28 mouse cellular contexts compared by ENCODE assay signal in the genomic region with DNA sequence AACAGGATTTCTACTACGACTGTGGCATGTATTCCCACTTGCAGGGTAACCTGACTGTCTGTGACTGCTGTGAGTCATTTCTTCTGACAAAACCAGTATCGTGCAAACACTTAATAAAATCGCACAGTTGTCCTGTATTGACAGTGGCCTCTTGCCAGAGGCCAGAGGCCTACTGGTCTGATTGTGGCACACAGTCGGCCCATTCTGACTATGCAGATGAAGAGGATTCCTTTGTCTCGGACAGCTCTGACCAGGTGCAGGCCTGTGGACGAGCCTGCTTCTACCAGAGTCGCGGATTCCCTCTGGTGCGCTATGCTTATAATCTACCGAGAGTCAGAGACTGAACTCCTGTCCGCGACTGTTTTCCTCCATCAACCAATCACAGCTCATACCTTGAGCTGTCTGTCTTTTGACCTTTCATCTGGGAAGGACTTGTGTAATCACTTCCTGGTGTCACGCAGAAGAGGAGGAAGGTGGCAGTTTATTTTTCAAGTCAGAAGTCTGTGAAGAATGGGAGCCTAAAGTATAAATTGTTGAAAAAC. TPM values are rescaled to one million over a fixed set of nuclear protein-coding genes. Genes with fewer than 3 reads are reported as not detected.
DNase-seq lines count a peak whose midpoint lies in the region; ATAC-seq and TF ChIP-seq lines count a peak whose summit lies in the region.
"Had no signal": no experiment of that assay in that cellular context is flagged by ENCODE, and none has a peak within 500 bp of the region (broad histone marks: within the 10 kb centered on the region; RNA-seq: fewer than 3 reads in every experiment).

No protein-coding gene starts in this region.

- H3K36me3 ChIP-seq in kidney, postnatal 0 days (ENCODE audit: insufficient read depth, low read length), result peaks cover 21% of the 10 kb centered on the region
- no peaks in the 10 kb centered on the region for H3K36me3 ChIP-seq in testis, adult 2 months (ENCODE audit: control insufficient read depth, insufficient read depth, low read length)
- peaks cover 8% of the 10 kb centered on the region; the same call in 1 of the 2 replicates for H3K36me3 ChIP-seq in hindbrain, postnatal 0 days (ENCODE audit: insufficient read depth, low read length)
- H3K36me3 ChIP-seq in heart, embryonic 12.5 days, result peaks cover 37% of the 10 kb centered on the region
- H3K36me3 ChIP-seq: forebrain, embryonic 15.5 days; midbrain, embryonic 15.5 days had no signal

- H3K4me1 ChIP-seq in kidney, postnatal 0 days (replicated peaks; ENCODE audit: insufficient read depth, low read length), result no peaks in the 10 kb centered on the region
- H3K4me1 ChIP-seq in testis, adult 2 months (ENCODE audit: control insufficient read depth, insufficient read depth, low read length), result no peaks in the 10 kb centered on the region
- no peaks in the 10 kb centered on the region for H3K4me1 ChIP-seq in hindbrain, postnatal 0 days (ENCODE audit: insufficient read depth, low read length)
- no peaks in the 10 kb centered on the region; the same call in 1 of the 2 replicates for H3K4me1 ChIP-seq in heart, embryonic 12.5 days (replicated peaks)

- no peak overlapping the region for H3K9ac ChIP-seq in kidney, postnatal 0 days (ENCODE audit: low read depth, low read length)
- H3K9ac ChIP-seq in hindbrain, postnatal 0 days (replicated peaks; ENCODE audit: low read length), result no peak overlapping the region
- no peak overlapping the region for H3K9ac ChIP-seq in heart, embryonic 12.5 days
- H3K9ac ChIP-seq: forebrain, embryonic 15.5 days; limb, embryonic 13.5 days; liver, embryonic 13.5 days; midbrain, embryonic 15.5 days had no signal

- DNase-seq in kidney, postnatal 0 days (ENCODE audit: low spot score), result no peak
- no peak for DNase-seq in kidney, adult 9 months
- no peak for DNase-seq in testis, postnatal 10 days (ENCODE audit: low spot score)
- DNase-seq in MN1 (ENCODE audit: low spot score), result peak; percentile 58
- DNase-seq in hindbrain, postnatal 0 days (ENCODE audit: low spot score), result no peak
- no peak for DNase-seq in heart, postnatal 10 days
- DNase-seq: adrenal gland, postnatal 25 days; cerebellum, adult 18-20 months; gastrocnemius, postnatal 25 days; heart, adult 11 months; kidney, adult 18-20 months; kidney, postnatal 4 days; liver, embryonic 13.5 days; lung, adult 18-20 months; lung, postnatal 4 days; thymus, adult 18-20 months; thymus, postnatal 25 days had no signal

- no peaks in the 10 kb centered on the region for H3K9me3 ChIP-seq in kidney, postnatal 0 days (replicated peaks; ENCODE audit: low read length)
- H3K9me3 ChIP-seq in hindbrain, postnatal 0 days (ENCODE audit: low read length), result no peaks in the 10 kb centered on the region
- no peaks in the 10 kb centered on the region for H3K9me3 ChIP-seq in heart, embryonic 12.5 days (replicated peaks)
- H3K9me3 ChIP-seq: forebrain, embryonic 10.5 days; forebrain, embryonic 15.5 days; G1E; heart, embryonic 10.5 days; limb, embryonic 13.5 days; liver, embryonic 13.5 days; midbrain, embryonic 15.5 days had no signal

- no peak for TF ChIP-seq POLR2A in testis, adult 2 months (IDR thresholded peaks at IDR 0.05; ENCODE audit: control insufficient read depth, low read depth, low read length)

- no peak overlapping the region for H3K4me2 ChIP-seq in kidney, postnatal 0 days (ENCODE audit: low read length)
- no peak overlapping the region for H3K4me2 ChIP-seq in hindbrain, postnatal 0 days (ENCODE audit: low read depth, low read length)
- no peak overlapping the region for H3K4me2 ChIP-seq in heart, embryonic 12.5 days
- H3K4me2 ChIP-seq: forebrain, embryonic 15.5 days; limb, embryonic 13.5 days; liver, embryonic 13.5 days; midbrain, embryonic 15.5 days had no signal

- 0 out of 2 replicates have a peak, but pooled peaks have one; percentile 25 for ATAC-seq in kidney, postnatal 0 days (replicated peaks; ENCODE audit: low FRiP score, low read depth)
- ATAC-seq in hindbrain, postnatal 0 days, result peak; percentile 31; the same call in 1 of the 2 replicates
- ATAC-seq in heart, embryonic 12.5 days (ENCODE audit: insufficient number of reproducible peaks, low FRiP score), result no peak
- ATAC-seq: CD4-positive, CD25-positive, alpha-beta regulatory T cell, adult 4 months; forebrain, embryonic 15.5 days; lung, postnatal 0 days; midbrain, embryonic 15.5 days; Patski had no signal

- H3K4me3 ChIP-seq in kidney, postnatal 0 days (replicated peaks; ENCODE audit: low read depth, low read length), result no peak overlapping the region
- H3K4me3 ChIP-seq in testis, adult 2 months (ENCODE audit: control insufficient read depth, low read depth, low read length), result peak overlapping the region; percentile 28
- H3K4me3 ChIP-seq in hindbrain, postnatal 0 days (ENCODE audit: low read length), result no peak overlapping the region
- no peak overlapping the region for H3K4me3 ChIP-seq in heart, embryonic 12.5 days
- H3K4me3 ChIP-seq: forebrain, embryonic 10.5 days; forebrain, embryonic 15.5 days; heart, embryonic 10.5 days; limb, embryonic 13.5 days; liver, embryonic 13.5 days; midbrain, embryonic 15.5 days had no signal

- no peak for TF ChIP-seq CTCF in kidney, postnatal 0 days (IDR thresholded peaks at IDR 0.05; ENCODE audit: low read depth)
- no peak for TF ChIP-seq CTCF in testis, adult 2 months (IDR thresholded peaks at IDR 0.05; ENCODE audit: control insufficient read depth, insufficient read depth, insufficient replicate concordance, low read depth, low read length)
- no peak for TF ChIP-seq CTCF in hindbrain, postnatal 0 days (IDR thresholded peaks at IDR 0.05; ENCODE audit: low read depth)

- no peaks in the 10 kb centered on the region for H3K27me3 ChIP-seq in kidney, postnatal 0 days (ENCODE audit: insufficient read depth, low read length)
- no peaks in the 10 kb centered on the region for H3K27me3 ChIP-seq in testis, adult 2 months (ENCODE audit: control insufficient read depth, insufficient read depth, low read length)
- no peaks in the 10 kb centered on the region for H3K27me3 ChIP-seq in hindbrain, postnatal 0 days (ENCODE audit: insufficient read depth, low read length)
- H3K27me3 ChIP-seq in heart, embryonic 12.5 days (replicated peaks), result no peaks in the 10 kb centered on the region
- H3K27me3 ChIP-seq: forebrain, embryonic 15.5 days; limb, embryonic 13.5 days; liver, embryonic 13.5 days; midbrain, embryonic 15.5 days; Patski had no signal

- no peak overlapping the region for H3K27ac ChIP-seq in kidney, postnatal 0 days
- H3K27ac ChIP-seq in testis, adult 2 months (ENCODE audit: control insufficient read depth, insufficient read depth, low read depth, low read length), result peak overlapping the region; percentile 9; the same call in 1 of the 2 replicates
- no peak overlapping the region for H3K27ac ChIP-seq in hindbrain, postnatal 0 days
- no peak overlapping the region for H3K27ac ChIP-seq in heart, embryonic 12.5 days (ENCODE audit: poor library complexity, severe bottlenecking)
- H3K27ac ChIP-seq: forebrain, embryonic 10.5 days; forebrain, embryonic 15.5 days; heart, embryonic 10.5 days; limb, embryonic 13.5 days; liver, embryonic 13.5 days; midbrain, embryonic 15.5 days had no signal

- intact Hi-C loops in heart, postnatal 10 days (cut with DNase I), result no loop called here

- WGBS in kidney, postnatal 0 days, result 86% methylated on average over 13 of the region's 13 CpGs
- WGBS in hindbrain, postnatal 0 days, result 82% methylated on average over 13 of the region's 13 CpGs
- WGBS in heart, embryonic 12.5 days, result 86% methylated on average over 13 of the region's 13 CpGs

RNA-seq across cellular contexts. Expression of gene Ccdc34, which starts 5.4 kb away (rescaled TPM):
- 42.7 and 45.1 TPM in 2 replicates for polyA plus RNA-seq in kidney, postnatal 0 days (2015; fragmentation: Nextera tagmentation; extraction: Ambion mirVana)
- polyA plus RNA-seq in testis, adult 2 months (2012; rRNA removed), result 15.2 and 16.2 TPM in 2 replicates
- 15.8 and 18.6 TPM in 2 replicates for total RNA-seq in hindbrain, postnatal 0 days (2014; rRNA removed)
- 30.2 and 32.3 TPM in 2 replicates for polyA plus RNA-seq in hindbrain, postnatal 0 days (2015; fragmentation: Nextera tagmentation; extraction: Ambion mirVana)
- 28.7 and 32.3 TPM in 2 replicates for polyA plus RNA-seq in heart, embryonic 12.5 days (2016; fragmentation: Nextera tagmentation; extraction: Ambion mirVana)
- total RNA-seq in heart, postnatal 10 days (2021), result 10 to 100 TPM; 12.4 to 14.0 TPM
